8 mouse cellular contexts compared by ENCODE assay signal in the genomic region with DNA sequence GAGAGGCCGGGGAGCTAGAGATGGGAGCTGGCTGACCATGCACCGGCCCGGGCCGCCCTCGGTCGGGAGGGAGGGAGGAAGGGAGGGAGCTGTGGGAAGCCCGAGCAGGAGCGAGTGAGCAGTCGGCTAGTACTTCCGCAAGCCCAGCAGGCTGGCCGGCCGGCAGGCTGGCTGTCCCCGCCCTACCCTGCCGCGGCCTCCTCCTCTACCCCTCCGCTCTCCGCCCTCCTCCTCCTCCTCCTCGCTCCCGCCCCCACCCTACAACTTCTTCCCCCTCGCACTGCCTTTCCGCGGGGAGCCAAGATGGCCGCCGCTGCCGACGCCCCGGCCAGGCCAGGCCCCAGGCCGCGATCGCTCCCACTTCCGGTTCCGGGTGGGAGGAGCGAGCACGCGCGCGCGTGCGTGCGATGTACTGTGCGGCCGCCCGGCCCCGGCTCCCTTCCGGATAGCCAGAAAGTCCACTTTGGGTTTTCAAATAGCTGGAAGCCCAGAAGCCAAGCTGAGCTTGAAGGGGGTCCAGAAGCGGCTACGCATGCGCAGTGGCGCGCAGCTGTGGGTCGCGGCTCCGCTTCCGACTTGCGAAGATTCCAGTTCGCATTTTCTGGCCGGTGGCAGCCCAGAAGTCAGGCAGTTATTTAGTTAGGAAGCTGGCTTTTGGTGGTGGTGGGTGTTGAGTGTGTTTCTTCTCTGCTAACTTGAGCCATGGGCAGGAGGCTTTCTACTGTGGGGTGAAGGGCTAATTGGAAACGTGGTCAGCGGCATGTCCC. TPM values are rescaled to one million over a fixed set of nuclear protein-coding genes. Genes with fewer than 3 reads are reported as not detected.
A peak's percentile ranks its signal among the peaks of the same experiment; 100 is the strongest.
DNase-seq lines count a peak whose midpoint lies in the region; ATAC-seq lines count a peak whose summit lies in the region.

Actr3 (minus strand) TSS at position 359 of the 767 bp plus-strand sequence.

- under 1% methylated on average over 49 of the region's 59 CpGs for WGBS in intestine, embryonic 14.5 days

- H3K36me3 ChIP-seq in intestine, embryonic 14.5 days (ENCODE audit: control insufficient read depth, insufficient read depth, low read length) = no peaks in the 10 kb centered on the region

- ATAC-seq in intestine, embryonic 14.5 days (replicated peaks; ENCODE audit: low FRiP score, low TSS enrichment, low read depth) = peak; percentile 94

- intact Hi-C loops in left cerebral cortex, postnatal 14 days (cut with DNase I) = loop anchor here (1.0 to 5.0 kb wide), 2 partner anchors 57 to 125 kb away; partner anchors contain the start of gene Slc35f5

- H3K9ac ChIP-seq in intestine, embryonic 14.5 days (ENCODE audit: low read length) = peak within 1 kb of the TSS; percentile 90

- H3K4me3 ChIP-seq in intestine, embryonic 14.5 days (ENCODE audit: low read depth, low read length) = peak within 1 kb of the TSS; percentile 79

- DNase-seq in adrenal gland, adult 18-20 months (ENCODE audit: low spot score in 2 of 2) = peak; percentile 98 to 99
- DNase-seq in embryo, embryonic 11 days = peak; percentile 99
- DNase-seq in gastrocnemius, postnatal 25 days = peak; percentile 99
- DNase-seq in intestine, embryonic 14.5 days (ENCODE audit: low spot score) = peak; percentile 100
- peak; percentile 100 for DNase-seq in left cerebral cortex, postnatal 14 days (ENCODE audit: low spot score in 2 of 2)
- peak; percentile 100 for DNase-seq in mesoderm, embryonic 11.5 days (ENCODE audit: low read depth, low spot score)
- peak; percentile 99 for DNase-seq in right cerebral cortex, postnatal 36 days (ENCODE audit: low spot score in 2 of 2)
- peak; percentile 100 for DNase-seq in yolk sac, embryonic 10.5 days (ENCODE audit: low spot score)

- no peaks in the 10 kb centered on the region for H3K27me3 ChIP-seq in intestine, embryonic 14.5 days (replicated peaks; ENCODE audit: control insufficient read depth, insufficient read depth, low read length)

- peak within 1 kb of the TSS; percentile 83 for H3K4me2 ChIP-seq in intestine, embryonic 14.5 days (ENCODE audit: low read length)

- H3K27ac ChIP-seq in intestine, embryonic 14.5 days (ENCODE audit: low read depth) = peak within 1 kb of the TSS; percentile 98

- H3K9me3 ChIP-seq in intestine, embryonic 14.5 days (ENCODE audit: control insufficient read depth, low read length) = no peaks in the 10 kb centered on the region

- peaks cover 22% of the 10 kb centered on the region for H3K4me1 ChIP-seq in intestine, embryonic 14.5 days (replicated peaks; ENCODE audit: control insufficient read depth, insufficient read depth, low read length)

RNA-seq across cellular contexts. Expression of gene Actr3, which starts in this region (rescaled TPM):
- 100 to 1,000 TPM; 161 to 167 TPM for total RNA-seq in adrenal gland, adult 18-20 months (2021)
- total RNA-seq in gastrocnemius, postnatal 25 days (2021) = 10 to 100 TPM; 34.5 to 38.6 TPM
- 349 and 364 TPM in 2 replicates for polyA plus RNA-seq in intestine, embryonic 14.5 days (2014; fragmentation: Nextera tagmentation; extraction: Ambion mirVana)
- total RNA-seq in left cerebral cortex, postnatal 14 days (2021) = 100 to 1,000 TPM; 224 to 226 TPM

Comparison
In these comparisons a context has a peak if more than half of its experiments do, and no peak if none do; other contexts are left out.
1. Peak in every context shown above with its lines: DNase-seq, ATAC-seq, H3K4me3 ChIP-seq and H3K27ac ChIP-seq.
2. RNA of gene Actr3 (total RNA-seq): 224 to 226 TPM in left cerebral cortex, postnatal 14 days and 161 to 167 TPM in adrenal gland, adult 18-20 months; 34.5 to 38.6 TPM in gastrocnemius, postnatal 25 days; every median in the first group is over 4 times any median in the second.